Mouse (Mus musculus) intestine, postnatal 0 days (tissue): Measurements from ENCODE around the gene Ccsap. TPM values are rescaled to one million over a fixed set of nuclear protein-coding genes. Genes with fewer than 3 reads are reported as not detected.

ENCODE experiments used
- ATAC-seq: fragments of 200-750 bp; cut with Nextera tagmentation; 2 replicates; pipeline ENCODE4 v1.8.0; 2017; ENCODE audit warnings: mild to moderate bottlenecking, moderate TSS enrichment, moderate library complexity
- H3K27ac ChIP-seq: fragments of 300-500 bp; sonication (generic); 2 replicates; pipeline ENCODE4 v1.5.1; 2014; ENCODE audit warnings: mild to moderate bottlenecking, low read depth, low read length, moderate library complexity
- H3K27me3 ChIP-seq: fragments of 300-500 bp; sonication (generic); replicated peaks from 2 replicates; pipeline ENCODE4 v1.6.1; 2014; ENCODE audit warnings: low read length, mixed read lengths; ENCODE audit not compliant: control insufficient read depth, insufficient read depth
- H3K36me3 ChIP-seq: fragments of 300-500 bp; sonication (generic); 2 replicates; pipeline ENCODE4 v1.6.1; 2014; ENCODE audit warnings: mild to moderate bottlenecking, moderate library complexity; ENCODE audit not compliant: control insufficient read depth, insufficient read depth
- H3K4me1 ChIP-seq: fragments of 300-500 bp; sonication (generic); replicated peaks from 2 replicates; pipeline ENCODE4 v1.6.1; 2014; ENCODE audit warnings: antibody characterized with exemption, low read length, mixed read lengths; ENCODE audit not compliant: control insufficient read depth, insufficient read depth
- H3K4me2 ChIP-seq: fragments of 300-500 bp; sonication (generic); replicated peaks from 2 replicates; pipeline ENCODE4 v1.6.1; 2014; ENCODE audit warnings: low read depth, mild to moderate bottlenecking, moderate library complexity
- H3K4me3 ChIP-seq: fragments of 300-500 bp; sonication (generic); 2 replicates; pipeline ENCODE4 v1.5.1; 2014; ENCODE audit warnings: low read depth, low read length
- H3K9ac ChIP-seq: fragments of 300-500 bp; sonication (generic); 2 replicates; pipeline ENCODE4 v1.6.1; 2014; ENCODE audit warnings: mild to moderate bottlenecking, low read depth, low read length
- H3K9me3 ChIP-seq: fragments of 300-500 bp; sonication (generic); 2 replicates; pipeline ENCODE4 v1.6.1; 2016; ENCODE audit warnings: mixed run types; ENCODE audit not compliant: control insufficient read depth
- CTCF ChIP-seq: sonication (generic); IDR thresholded peaks from 2 replicates; pipeline ENCODE4 v1.5.1; 2016; ENCODE audit warnings: low read depth, mild to moderate bottlenecking, control low read depth, antibody characterized with exemption, moderate library complexity
- WGBS: fragments of 180-500 bp; shearing (Covaris S2); extraction: QIAGEN DNeasy Blood & Tissue Kit; methylation state at CpG from one replicate; pipeline ENCODE4 v1.1.7; 2014; 5-methylcytosine and 5-hydroxymethylcytosine counted together
- polyA plus RNA-seq: library from polyadenylated mRNA; unstranded; fragments of >200 nt; fragmentation: Nextera tagmentation; extraction: Ambion mirVana; gene quantifications from 2 replicates; pipeline ENCODE4 v1.2.1, GENCODE M21; 2015

The Ccsap gene
- polyA plus RNA-seq, 1 experiment from 2014 or later, result 1.8 TPM

- Histone ChIP-seq H3K27ac (peak overlapping the region; percentile 96; the same call in 1 of the 2 replicates), H3K9ac (0 out of 2 replicates have a peak overlapping the region, but pooled peaks have one; percentile 95), H3K36me3 (peaks cover 4% of the 10 kb centered on the region; the same call in 1 of the 2 replicates), H3K4me1 (peaks cover 11% of the 10 kb centered on the region), H3K9me3 (no peaks in the 10 kb centered on the region), H3K4me3 (peak overlapping the region; percentile 93; the same call in 1 of the 2 replicates), H3K4me2 (peak overlapping the region; percentile 84), H3K27me3 (no peaks in the 10 kb centered on the region)
- no peak for TF ChIP-seq CTCF
- 55% methylated on average over 6 of the region's 6 CpGs for WGBS
- no peak for ATAC-seq
Measured at GRCm38 (mm10) chr8:123807852-123808573, 52.0 kb downstream of the Ccsap start.

DNA sequence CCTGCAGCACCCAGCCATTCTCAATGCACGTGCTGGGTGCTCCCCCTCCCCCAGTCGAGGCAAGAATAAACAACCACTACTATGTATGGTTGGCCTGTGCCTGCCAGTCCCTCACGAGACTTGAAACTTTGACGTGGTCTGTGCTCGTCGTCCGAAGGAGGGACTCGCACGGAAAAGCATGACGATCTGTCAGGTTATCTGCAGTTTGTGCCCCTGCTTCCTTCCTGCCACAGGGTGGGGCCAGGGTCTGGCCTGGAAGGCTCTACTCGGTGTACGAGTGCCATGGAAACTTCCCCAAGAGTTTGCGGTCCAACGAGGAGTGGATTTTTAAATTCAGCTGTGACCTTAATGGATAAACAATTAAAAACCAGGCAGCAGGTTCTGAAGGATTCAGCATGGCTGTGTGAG lies 53.0 kb downstream of the Ccsap start:
- Histone ChIP-seq H3K4me2 (peak overlapping the region; percentile 84), H3K27me3 (no peaks in the 10 kb centered on the region), H3K27ac (peak overlapping the region; percentile 96), H3K9ac (peak overlapping the region; percentile 95), H3K36me3 (peaks cover 4% of the 10 kb centered on the region; the same call in 1 of the 2 replicates), H3K4me1 (peaks cover 9% of the 10 kb centered on the region), H3K4me3 (peak overlapping the region; percentile 93), H3K9me3 (no peaks in the 10 kb centered on the region)
- ATAC-seq, result peak; percentile 42
- TF ChIP-seq CTCF, result peak; percentile 36; the same call in 1 of the 2 replicates
- 3% methylated on average over 14 of the region's 14 CpGs for WGBS

- ATAC-seq, result no peak
- Histone ChIP-seq H3K4me2 (peak overlapping the region; percentile 84), H3K27me3 (no peaks in the 10 kb centered on the region), H3K36me3 (peaks cover 4% of the 10 kb centered on the region; the same call in 1 of the 2 replicates), H3K4me1 (peaks cover 9% of the 10 kb centered on the region), H3K9me3 (no peaks in the 10 kb centered on the region), H3K27ac (peak overlapping the region; percentile 96), H3K4me3 (peak overlapping the region; percentile 93), H3K9ac (peak overlapping the region; percentile 95)
- 6% methylated on average over 12 of the region's 12 CpGs for WGBS
- 0 out of 2 replicates have a peak, but pooled peaks have one; percentile 9 for TF ChIP-seq CTCF
Measured at GRCm38 (mm10) chr8:123806374-123806935, 53.6 kb downstream of the Ccsap start.

DNA sequence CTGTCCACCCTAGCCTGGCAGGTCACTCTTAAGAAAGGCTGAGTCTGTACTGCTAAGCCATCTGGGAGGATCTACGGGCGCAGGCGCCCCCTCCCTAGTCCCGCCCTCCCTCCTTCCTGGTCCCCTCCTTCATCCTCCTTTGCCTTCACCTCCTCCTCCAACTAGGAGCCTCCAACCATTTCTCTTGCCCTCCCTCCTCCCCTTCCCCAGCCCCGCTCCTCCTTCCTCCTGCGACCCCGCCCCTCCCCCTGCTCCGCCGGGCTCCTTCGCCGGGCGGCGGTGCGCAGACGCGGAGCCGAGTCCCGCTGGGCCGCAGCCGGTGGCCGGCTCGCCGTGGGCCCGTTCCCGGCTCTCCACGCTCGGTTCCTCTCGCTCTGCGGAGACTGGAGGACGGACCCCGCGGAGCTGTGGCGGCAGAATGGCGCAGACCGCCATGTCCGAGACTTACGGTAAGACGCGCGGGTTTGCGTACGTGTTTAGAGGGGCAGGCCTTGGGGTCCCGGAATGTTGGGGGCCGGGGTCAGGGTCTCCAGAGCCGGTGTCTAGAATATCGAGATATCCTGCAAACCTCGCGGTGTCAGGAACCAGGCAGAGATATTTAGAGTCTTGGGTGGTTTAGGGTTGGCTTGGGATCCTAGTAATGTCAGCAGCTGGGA lies 54.2 kb downstream of the Ccsap start, which contains the start of gene Rab4a:
Rab4a (plus strand) TSS at position 268 of the 656 bp plus-strand sequence.
- no peak for TF ChIP-seq CTCF
- peak; percentile 78 for ATAC-seq
- peaks cover 9% of the 10 kb centered on the region for H3K4me1 ChIP-seq

GRCm38 (mm10) chr8:123805209-123805717 lies 54.7 kb downstream of the Ccsap start:
- TF ChIP-seq CTCF, result no peak
- H3K9ac ChIP-seq, result peak overlapping the region; percentile 95
- no peaks in the 10 kb centered on the region for H3K9me3 ChIP-seq
- H3K4me1 ChIP-seq, result peaks cover 9% of the 10 kb centered on the region
- peak overlapping the region; percentile 84 for H3K4me2 ChIP-seq
- ATAC-seq, result peak; percentile 30
- 20% methylated on average over 15 of the region's 15 CpGs for WGBS
- peak overlapping the region; percentile 93 for H3K4me3 ChIP-seq
- peak overlapping the region; percentile 96 for H3K27ac ChIP-seq
- no peaks in the 10 kb centered on the region for H3K27me3 ChIP-seq
- H3K36me3 ChIP-seq, result peaks cover 3% of the 10 kb centered on the region; the same call in 1 of the 2 replicates

More for the DNA sequence above, 54.2 kb downstream of the Ccsap start, which contains the start of gene Rab4a:
- peak within 1 kb of the TSS; percentile 95 for H3K9ac ChIP-seq
- H3K36me3 ChIP-seq, result peaks cover 4% of the 10 kb centered on the region; the same call in 1 of the 2 replicates
- H3K4me3 ChIP-seq, result peak within 1 kb of the TSS; percentile 93
- no peaks in the 10 kb centered on the region for H3K9me3 ChIP-seq
- H3K27me3 ChIP-seq, result no peaks in the 10 kb centered on the region
- WGBS, result under 1% methylated on average over 47 of the region's 48 CpGs
- peak within 1 kb of the TSS; percentile 96 for H3K27ac ChIP-seq
- H3K4me2 ChIP-seq, result peak within 1 kb of the TSS; percentile 84
